Mouse (Mus musculus) monocyte, adult 59 days (primary cell): ENCODE data around the gene 9130213A22Rik. TPM values are rescaled to one million over a fixed set of nuclear protein-coding genes. Genes with fewer than 3 reads are reported as not detected.

Experiments used
- total RNA-seq, 2 experiments: library from RNA; stranded (reverse); gene quantifications; one replicate each; pipeline ENCODE4 v1.2.4; 2023

9130213A22Rik gene
- under 1 TPM; 0.31 to 0.55 TPM for total RNA-seq

GRCm38 (mm10) chr11:69122336-69122951 lies at the start of gene 9130213A22Rik:
TSS of gene 9130213A22Rik (minus strand) at chr11:69122589.

GRCm38 (mm10) chr11:69156800-69157199 lies 34.4 kb upstream of the 9130213A22Rik start, which contains the start of gene Alox12b:
TSS of gene Alox12b (plus strand) at chr11:69156989.

GRCm38 (mm10) chr11:69125852-69125918 lies 3.3 kb upstream of the 9130213A22Rik start, which contains the start of gene Aloxe3:
TSS of gene Aloxe3 (plus strand) at chr11:69125896.

GRCm38 (mm10) chr11:69120221-69121000 lies 2.0 kb downstream of the 9130213A22Rik start, which contains the start of gene Hes7:
TSS of gene Hes7 (plus strand) at chr11:69120404.

GRCm38 (mm10) chr11:69094697-69095429 lies 27.5 kb downstream of the 9130213A22Rik start, which contains the start of gene Per1:
TSS of gene Per1 (plus strand) at chr11:69095217.

GRCm38 (mm10) chr11:69088103-69088855 lies 34.1 kb downstream of the 9130213A22Rik start, which contains the start of gene Vamp2:
TSS of gene Vamp2 (plus strand) at chr11:69088490.

GRCm38 (mm10) chr11:69070590-69071222 lies 51.7 kb downstream of the 9130213A22Rik start, which contains the start of gene Tmem107:
TSS of gene Tmem107 (plus strand) at chr11:69070806.

Other genes starting within 250 kb of the 9130213A22Rik start
- gene Rnf222, start 234.0 kb downstream of the 9130213A22Rik start, total RNA-seq = not detected
- 1,000 to 10,000 TPM; 1,720 to 1,823 TPM for gene Rpl26, start 221.0 kb downstream of the 9130213A22Rik start, total RNA-seq
- not detected for gene Odf4, start 195.5 kb downstream of the 9130213A22Rik start, total RNA-seq
- not detected for gene Arhgef15, start 165.1 kb downstream of the 9130213A22Rik start, total RNA-seq
- 1 to 10 TPM; 2.6 to 3.1 TPM for gene Slc25a35, start 154.5 kb downstream of the 9130213A22Rik start, total RNA-seq
- gene Rangrf, start 147.4 kb downstream of the 9130213A22Rik start, total RNA-seq = 1 to 10 TPM; 2.0 to 5.2 TPM
- 1 to 10 TPM; 7.9 to 8.6 TPM for gene Pfas, start 114.1 kb downstream of the 9130213A22Rik start, total RNA-seq
- 10 to 100 TPM; 27.8 to 30.5 TPM for gene Ctc1, start 106.7 kb downstream of the 9130213A22Rik start, total RNA-seq
- 10 to 100 TPM; 12.5 to 13.0 TPM for gene Aurkb, start 76.9 kb downstream of the 9130213A22Rik start, total RNA-seq
- 10 to 100 TPM; 43.4 to 46.4 TPM for gene Borcs6, start 62.9 kb downstream of the 9130213A22Rik start, total RNA-seq
- gene Tmem107, start 51.8 kb downstream of the 9130213A22Rik start, total RNA-seq = 1 to 10 TPM; 3.9 to 6.5 TPM
- 100 to 1,000 TPM; 151 to 170 TPM for gene Vamp2, start 34.1 kb downstream of the 9130213A22Rik start, total RNA-seq
- gene Per1, start 27.4 kb downstream of the 9130213A22Rik start, total RNA-seq = 100 to 1,000 TPM; 499 to 544 TPM
- under 1 TPM in 1 of 2 experiments, not detected in 1; 0.45 TPM for gene Hes7, start 2.2 kb downstream of the 9130213A22Rik start, total RNA-seq
- gene Aloxe3, start 3.3 kb upstream of the 9130213A22Rik start, total RNA-seq = under 1 TPM; 0.50 to 0.85 TPM
- not detected for gene Alox12b, start 34.4 kb upstream of the 9130213A22Rik start, total RNA-seq
- 1 to 10 TPM in 1 of 2 experiments, under 1 TPM in 1; 0.94 to 2.2 TPM for gene Alox8, start 75.3 kb upstream of the 9130213A22Rik start, total RNA-seq
- not detected for gene Gucy2e, start 114.4 kb upstream of the 9130213A22Rik start, total RNA-seq
- 10 to 100 TPM in 1 of 2 experiments, 1 to 10 TPM in 1; 9.4 to 15.2 TPM for gene Cntrob, start 201.2 kb upstream of the 9130213A22Rik start, total RNA-seq
- 10 to 100 TPM; 61.5 to 74.4 TPM for gene Trappc1, start 201.4 kb upstream of the 9130213A22Rik start, total RNA-seq
- 1 to 10 TPM; 1.5 to 2.5 TPM for gene Kcnab3, start 203.7 kb upstream of the 9130213A22Rik start, total RNA-seq
- gene Rnf227, start 217.9 kb upstream of the 9130213A22Rik start, total RNA-seq = 1 to 10 TPM; 1.6 to 1.8 TPM
- 10 to 100 TPM; 86.1 to 96.7 TPM for gene Chd3, start 246.8 kb upstream of the 9130213A22Rik start, total RNA-seq